ENCODE assay signal across 11 mouse cellular contexts in genomic region chr4:86904969-86905368, GRCm38 (mm10). TPM values are rescaled to one million over a fixed set of nuclear protein-coding genes. Genes with fewer than 3 reads are reported as not detected.
DNase-seq lines count a peak whose midpoint lies in the region; ATAC-seq and TF ChIP-seq lines count a peak whose summit lies in the region.
"Had no signal": no experiment of that assay in that cellular context is flagged by ENCODE, and none has a peak within 500 bp of the region (broad histone marks: within the 10 kb centered on the region; RNA-seq: fewer than 3 reads in every experiment).

No protein-coding gene starts in this region.

- peak; percentile 21 for DNase-seq in hindbrain, embryonic 11.5 days (ENCODE audit: low spot score)
- no peak for DNase-seq in hindbrain, embryonic 10.5 days (ENCODE audit: low spot score)
- peak; percentile 17 for DNase-seq in thymus, postnatal 14 days
- no peak for DNase-seq in thymus, adult 18-20 months
- no peak for DNase-seq in stomach, postnatal 0 days (ENCODE audit: low spot score)
- DNase-seq in neural tube, embryonic 10.5 days (ENCODE audit: extremely low spot score, low spot score): no peak
- DNase-seq in cerebellum, adult 9-11 months: no peak
- DNase-seq: kidney, adult 8-10 months had no signal

- H3K9me3 ChIP-seq in hindbrain, embryonic 11.5 days (ENCODE audit: control insufficient read depth, low read length): no peaks in the 10 kb centered on the region
- no peaks in the 10 kb centered on the region for H3K9me3 ChIP-seq in hindbrain, embryonic 10.5 days
- no peaks in the 10 kb centered on the region for H3K9me3 ChIP-seq in stomach, postnatal 0 days (ENCODE audit: control insufficient read depth, low read length)
- H3K9me3 ChIP-seq: embryonic facial prominence, embryonic 13.5 days had no signal

- H3K4me3 ChIP-seq in hindbrain, embryonic 11.5 days (ENCODE audit: low read depth, low read length): no peak overlapping the region
- H3K4me3 ChIP-seq in hindbrain, embryonic 10.5 days: no peak overlapping the region
- no peak overlapping the region for H3K4me3 ChIP-seq in bone marrow macrophage, adult 2 months (ENCODE audit: insufficient read depth, low read length)
- no peak overlapping the region for H3K4me3 ChIP-seq in stomach, postnatal 0 days (ENCODE audit: low read depth, low read length)
- H3K4me3 ChIP-seq: embryonic facial prominence, embryonic 13.5 days; heart, embryonic 12.5 days had no signal

- TF ChIP-seq EP300 in stomach, postnatal 0 days (optimal IDR thresholded peaks at IDR 0.05): no peak

- no peak overlapping the region for H3K9ac ChIP-seq in hindbrain, embryonic 11.5 days (ENCODE audit: low read depth, low read length)
- H3K9ac ChIP-seq in stomach, postnatal 0 days (ENCODE audit: low read length): no peak overlapping the region
- H3K9ac ChIP-seq: embryonic facial prominence, embryonic 13.5 days; heart, embryonic 12.5 days had no signal

- peak; percentile 41; the same call in 1 of the 2 replicates for TF ChIP-seq CTCF in bone marrow macrophage, adult 2 months (IDR thresholded peaks at IDR 0.05; ENCODE audit: low read depth, low read length)
- peak; percentile 57 for TF ChIP-seq CTCF in stomach, postnatal 0 days (IDR thresholded peaks at IDR 0.05; ENCODE audit: low read depth)

- H3K4me1 ChIP-seq in hindbrain, embryonic 11.5 days (replicated peaks; ENCODE audit: control insufficient read depth, insufficient read depth, low read length): no peaks in the 10 kb centered on the region
- H3K4me1 ChIP-seq in hindbrain, embryonic 10.5 days (replicated peaks): 0 out of 2 replicates have a peak, but pooled peaks cover 4% of the 10 kb centered on the region
- H3K4me1 ChIP-seq in bone marrow macrophage, adult 2 months (ENCODE audit: control insufficient read depth, insufficient read depth, low read length): peaks cover 8% of the 10 kb centered on the region
- no peaks in the 10 kb centered on the region for H3K4me1 ChIP-seq in stomach, postnatal 0 days (replicated peaks; ENCODE audit: control insufficient read depth, insufficient read depth)
- H3K4me1 ChIP-seq: embryonic facial prominence, embryonic 13.5 days had no signal

- ATAC-seq in hindbrain, embryonic 11.5 days (ENCODE audit: low FRiP score): no peak
- no peak for ATAC-seq in stomach, postnatal 0 days (ENCODE audit: low FRiP score, low TSS enrichment)

- H3K36me3 ChIP-seq in hindbrain, embryonic 11.5 days (ENCODE audit: control insufficient read depth, insufficient read depth, low read length): no peaks in the 10 kb centered on the region
- no peaks in the 10 kb centered on the region for H3K36me3 ChIP-seq in hindbrain, embryonic 10.5 days
- no peaks in the 10 kb centered on the region for H3K36me3 ChIP-seq in stomach, postnatal 0 days (ENCODE audit: control insufficient read depth, insufficient read depth, low read length)
- H3K36me3 ChIP-seq: embryonic facial prominence, embryonic 13.5 days had no signal

- H3K27ac ChIP-seq in hindbrain, embryonic 11.5 days (ENCODE audit: low read depth, low read length): no peak overlapping the region
- H3K27ac ChIP-seq in hindbrain, embryonic 10.5 days: no peak overlapping the region
- H3K27ac ChIP-seq in bone marrow macrophage, adult 2 months (ENCODE audit: insufficient read depth, low read depth, low read length): no peak overlapping the region
- no peak overlapping the region for H3K27ac ChIP-seq in stomach, postnatal 0 days (replicated peaks)
- H3K27ac ChIP-seq: embryonic facial prominence, embryonic 13.5 days had no signal

- no peaks in the 10 kb centered on the region for H3K27me3 ChIP-seq in hindbrain, embryonic 11.5 days (ENCODE audit: control insufficient read depth, insufficient read depth, low read length)
- no peaks in the 10 kb centered on the region for H3K27me3 ChIP-seq in hindbrain, embryonic 10.5 days (ENCODE audit: insufficient read depth, poor library complexity, severe bottlenecking)
- no peaks in the 10 kb centered on the region for H3K27me3 ChIP-seq in stomach, postnatal 0 days (ENCODE audit: control insufficient read depth, insufficient read depth, low read length)
- H3K27me3 ChIP-seq: embryonic facial prominence, embryonic 13.5 days; heart, embryonic 12.5 days had no signal

- WGBS in hindbrain, embryonic 11.5 days: 31% methylated on average over 3 of the region's 3 CpGs
- 32% methylated on average over 3 of the region's 3 CpGs for WGBS in hindbrain, embryonic 10.5 days
- 36% methylated on average over 3 of the region's 3 CpGs for WGBS in stomach, postnatal 0 days

- no peak overlapping the region for H3K4me2 ChIP-seq in hindbrain, embryonic 11.5 days (replicated peaks; ENCODE audit: low read depth, low read length)
- H3K4me2 ChIP-seq in stomach, postnatal 0 days (replicated peaks; ENCODE audit: low read depth): no peak overlapping the region
- H3K4me2 ChIP-seq: embryonic facial prominence, embryonic 13.5 days; heart, embryonic 12.5 days had no signal

- TF ChIP-seq POLR2A in bone marrow macrophage, adult 2 months (IDR thresholded peaks at IDR 0.05; ENCODE audit: borderline replicate concordance, low read depth, low read length): no peak

RNA-seq across cellular contexts. Expression of gene Acer2, which starts 30.8 kb away (rescaled TPM):
- polyA plus RNA-seq in hindbrain, embryonic 11.5 days (2014; fragmentation: Nextera tagmentation; extraction: Ambion mirVana): 11.0 and 12.9 TPM in 2 replicates
- 9.4 and 11.3 TPM in 2 replicates for polyA plus RNA-seq in hindbrain, embryonic 10.5 days (2016; fragmentation: Nextera tagmentation; extraction: Ambion mirVana)
- polyA plus RNA-seq in bone marrow macrophage, adult 2 months (2012; ENCODE audit: insufficient read depth, insufficient read length, missing spikeins): 0.72 TPM in 1 of 2 replicates, not detected in the other
- 15.9 and 16.2 TPM in 2 replicates for polyA plus RNA-seq in stomach, postnatal 0 days (2015; fragmentation: Nextera tagmentation; extraction: Ambion mirVana)

RNA-seq across cellular contexts. Expression of gene Rps6, which starts 47.8 kb away (rescaled TPM):
- 643 and 708 TPM in 2 replicates for polyA plus RNA-seq in hindbrain, embryonic 11.5 days (2014; fragmentation: Nextera tagmentation; extraction: Ambion mirVana)
- polyA plus RNA-seq in hindbrain, embryonic 10.5 days (2016; fragmentation: Nextera tagmentation; extraction: Ambion mirVana): 569 and 645 TPM in 2 replicates
- 1,487 and 1,542 TPM in 2 replicates for polyA plus RNA-seq in bone marrow macrophage, adult 2 months (2012; ENCODE audit: insufficient read depth, insufficient read length, missing spikeins)
- 601 and 619 TPM in 2 replicates for polyA plus RNA-seq in stomach, postnatal 0 days (2015; fragmentation: Nextera tagmentation; extraction: Ambion mirVana)

Comparison
In these comparisons a context has a peak if more than half of its experiments do, and no peak if none do; other contexts are left out.
1. DNase-seq: peak in hindbrain, embryonic 11.5 days (single experiment) and thymus, postnatal 14 days (single experiment); none in hindbrain, embryonic 10.5 days (single experiment), thymus, adult 18-20 months (0 of 2), stomach, postnatal 0 days (single experiment), neural tube, embryonic 10.5 days (single experiment) and cerebellum, adult 9-11 months (single experiment).